Comparison of ENCODE assay signal across 9 mouse cellular contexts in the genomic region with DNA sequence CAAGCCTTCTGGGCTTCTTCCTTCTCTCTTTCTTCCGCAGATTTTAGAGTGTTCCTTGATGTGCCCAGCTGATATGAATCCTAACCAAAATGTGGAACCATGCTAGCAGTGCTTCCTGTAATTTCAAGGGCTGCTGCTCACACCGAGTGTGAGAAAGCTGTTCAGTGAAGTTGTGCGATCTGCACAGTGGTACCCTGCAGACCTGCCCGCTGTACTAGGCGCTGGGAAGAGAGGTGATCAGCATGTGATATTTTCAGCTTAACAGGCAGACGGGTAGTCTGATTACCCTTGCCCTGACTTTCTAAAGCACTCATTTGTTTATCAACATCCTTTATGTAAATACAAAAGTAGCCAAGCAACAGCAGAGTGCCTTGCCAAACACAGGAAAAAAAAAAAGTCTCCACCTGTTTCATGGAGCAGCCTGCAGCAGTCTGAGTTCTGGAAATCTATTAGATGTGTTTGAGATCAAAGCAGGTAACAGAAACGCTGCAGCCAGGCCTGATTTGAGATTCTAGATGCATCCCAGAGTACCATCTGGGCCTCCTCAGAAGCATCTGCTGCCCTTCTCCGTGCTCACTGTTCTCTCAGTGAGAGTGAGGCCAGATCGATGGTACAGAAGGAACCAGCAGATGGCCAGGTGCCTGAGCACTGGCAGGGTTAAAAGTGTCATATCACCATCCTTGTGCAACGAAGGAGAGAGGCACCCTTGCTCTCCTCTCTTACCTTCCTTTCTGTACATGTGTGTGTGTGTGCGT.
DNase-seq lines count a peak whose midpoint lies in the region; ATAC-seq and TF ChIP-seq lines count a peak whose summit lies in the region.
"Had no signal": no experiment of that assay in that cellular context is flagged by ENCODE, and none has a peak within 500 bp of the region (broad histone marks: within the 10 kb centered on the region; RNA-seq: fewer than 3 reads in every experiment).

No protein-coding gene starts in this region.

- TF ChIP-seq CTCF in forebrain, postnatal 0 days (IDR thresholded peaks at IDR 0.05; ENCODE audit: low read depth): no peak

- no peak overlapping the region for H3K4me2 ChIP-seq in forebrain, postnatal 0 days (ENCODE audit: low read depth)
- H3K4me2 ChIP-seq: limb, embryonic 15.5 days had no signal

- H3K4me3 ChIP-seq in forebrain, postnatal 0 days (ENCODE audit: low read depth, low read length): no peak overlapping the region
- H3K4me3 ChIP-seq: limb, embryonic 15.5 days had no signal

- no peaks in the 10 kb centered on the region for H3K36me3 ChIP-seq in forebrain, postnatal 0 days (ENCODE audit: insufficient read depth)
- H3K36me3 ChIP-seq: limb, embryonic 15.5 days had no signal

- no peak overlapping the region for H3K9ac ChIP-seq in forebrain, postnatal 0 days
- H3K9ac ChIP-seq: limb, embryonic 15.5 days had no signal

- intact Hi-C loops in left cerebral cortex, postnatal 14 days (cut with DNase I): no loop called here

- no peaks in the 10 kb centered on the region for H3K27me3 ChIP-seq in forebrain, postnatal 0 days (ENCODE audit: insufficient read depth, low read length)
- H3K27me3 ChIP-seq: limb, embryonic 15.5 days had no signal

- DNase-seq in retina, embryonic 14.5 days (ENCODE audit: low spot score): peak; percentile 9
- no peak for DNase-seq in retina, postnatal 1 day
- DNase-seq in forebrain, postnatal 0 days: peak; percentile 79
- DNase-seq in left cerebral cortex, postnatal 14 days (ENCODE audit: low spot score in 2 of 2): peak; percentile 31 to 40
- DNase-seq in T-cell, adult 2 months (ENCODE audit: low spot score): no peak
- DNase-seq in lung, postnatal 36 days: no peak
- no peak for DNase-seq in thymus, adult 18-20 months
- DNase-seq in adrenal gland, adult (ENCODE audit: inconsistent age in 2 of 2, low spot score in 1 of 2): no peak

- 24% methylated on average over 11 of the region's 11 CpGs for WGBS in forebrain, postnatal 0 days

- peak; percentile 87 for ATAC-seq in forebrain, postnatal 0 days

- peaks cover 7% of the 10 kb centered on the region for H3K4me1 ChIP-seq in forebrain, postnatal 0 days (ENCODE audit: insufficient read depth)
- H3K4me1 ChIP-seq: limb, embryonic 15.5 days had no signal

- H3K9me3 ChIP-seq in forebrain, postnatal 0 days (ENCODE audit: low read length): no peaks in the 10 kb centered on the region
- H3K9me3 ChIP-seq: limb, embryonic 15.5 days had no signal

- H3K27ac ChIP-seq in forebrain, postnatal 0 days (ENCODE audit: low read depth, low read length): no peak overlapping the region
- H3K27ac ChIP-seq: limb, embryonic 15.5 days had no signal

Comparison
In these comparisons a context has a peak if more than half of its experiments do, and no peak if none do; other contexts are left out.
1. DNase-seq: peak in retina, embryonic 14.5 days (single experiment), forebrain, postnatal 0 days (single experiment) and left cerebral cortex, postnatal 14 days (2 of 2); none in retina, postnatal 1 day (single experiment), T-cell, adult 2 months (single experiment), lung, postnatal 36 days (single experiment), thymus, adult 18-20 months (0 of 2) and adrenal gland, adult (0 of 2).